Mouse (Mus musculus) spleen, postnatal 10 days (tissue): Measurements from ENCODE around the gene Ube2h.
"Not testable (repeated sequence)": the region's sequence is repeated elsewhere in the genome, so short reads cannot be mapped to it uniquely, and the experiment has no call there.

Source experiments
- DNase-seq, 2 experiments: peaks; one replicate each; pipeline ENCODE4 v3.0.0; 2021 to 2022; ENCODE audit warnings: low spot score in 2 of 2

The Ube2h gene

GRCm38 (mm10) chr6:30245397-30245796, 58.9 kb downstream of the Ube2h start:
- no peak for DNase-seq

GRCm38 (mm10) chr6:30243347-30244007, 60.9 kb downstream of the Ube2h start:
- no peak for DNase-seq

GRCm38 (mm10) chr6:30242928-30243327, 61.4 kb downstream of the Ube2h start:
- no peak for DNase-seq

- no peak for DNase-seq
Observed at GRCm38 (mm10) chr6:30240105-30240504, 64.2 kb downstream of the Ube2h start.

GRCm38 (mm10) chr6:30239207-30239606, 65.1 kb downstream of the Ube2h start:
- no peak for DNase-seq

GRCm38 (mm10) chr6:30238079-30238478, 66.3 kb downstream of the Ube2h start:
- no peak for DNase-seq

- no peak for DNase-seq
Observed at GRCm38 (mm10) chr6:30236564-30236963, 67.8 kb downstream of the Ube2h start.

GRCm38 (mm10) chr6:30231758-30232293, 72.5 kb downstream of the Ube2h start:
- no peak for DNase-seq

GRCm38 (mm10) chr6:30230246-30230645, 74.1 kb downstream of the Ube2h start:
- no peak for DNase-seq

GRCm38 (mm10) chr6:30228921-30229320, 75.4 kb downstream of the Ube2h start:
- DNase-seq, result no peak

GRCm38 (mm10) chr6:30228353-30228752, 76.0 kb downstream of the Ube2h start:
- DNase-seq, result no peak

GRCm38 (mm10) chr6:30226971-30227700, 77.2 kb downstream of the Ube2h start:
- DNase-seq, result no peak

- DNase-seq, result no peak
Observed at GRCm38 (mm10) chr6:30224693-30225092, 79.6 kb downstream of the Ube2h start.

- no peak for DNase-seq
Observed at GRCm38 (mm10) chr6:30222321-30222720, 82.0 kb downstream of the Ube2h start.

- DNase-seq, result no peak
Observed at GRCm38 (mm10) chr6:30217581-30217980, 86.8 kb downstream of the Ube2h start.

- no peak for DNase-seq
Observed at GRCm38 (mm10) chr6:30212468-30212867, 91.9 kb downstream of the Ube2h start.

- no peak for DNase-seq
Observed at GRCm38 (mm10) chr6:30211641-30212455, 92.5 kb downstream of the Ube2h start.

GRCm38 (mm10) chr6:30210788-30211187, 93.6 kb downstream of the Ube2h start:
- peak; percentile 69 to 85 for DNase-seq

GRCm38 (mm10) chr6:30208844-30209243, 95.5 kb downstream of the Ube2h start:
- DNase-seq, result no peak

GRCm38 (mm10) chr6:30205587-30206202, 98.6 kb downstream of the Ube2h start:
- DNase-seq, result peak; percentile 78 to 87

- DNase-seq, result not testable (repeated sequence)
Observed at GRCm38 (mm10) chr6:30205180-30205538, 99.2 kb downstream of the Ube2h start.
